Mouse (Mus musculus) testis, adult 2 months (tissue): ENCODE results near the gene Taldo1. TPM values are rescaled to one million over a fixed set of nuclear protein-coding genes. Genes with fewer than 3 reads are reported as not detected.

ENCODE experiments used
- H3K27ac ChIP-seq: fragments of 200-500 bp; 2 replicates; pipeline ENCODE4 v1.5.1; 2012; ENCODE audit warnings: low read depth, low read length; ENCODE audit not compliant: control insufficient read depth, insufficient read depth
- H3K27me3 ChIP-seq: fragments of 200-500 bp; 2 replicates; pipeline ENCODE4 v1.6.1; 2012; ENCODE audit warnings: mild to moderate bottlenecking, low read length, moderate library complexity; ENCODE audit not compliant: control insufficient read depth, insufficient read depth
- H3K36me3 ChIP-seq: fragments of 200-500 bp; 2 replicates; pipeline ENCODE4 v1.6.1; 2012; ENCODE audit warnings: mild to moderate bottlenecking, low read length; ENCODE audit not compliant: control insufficient read depth, insufficient read depth
- H3K4me1 ChIP-seq: fragments of 200-500 bp; 2 replicates; pipeline ENCODE4 v1.6.1; 2012; ENCODE audit warnings: low read length; ENCODE audit not compliant: control insufficient read depth, insufficient read depth
- H3K4me3 ChIP-seq: fragments of 200-500 bp; 2 replicates; pipeline ENCODE4 v1.5.1; 2012; ENCODE audit warnings: low read depth, mild to moderate bottlenecking, low read length, moderate library complexity, mixed read lengths; ENCODE audit not compliant: control insufficient read depth
- CTCF ChIP-seq: fragments of 200-500 bp; IDR thresholded peaks from 2 replicates; pipeline ENCODE4 v1.5.1; 2012; ENCODE audit warnings: low read depth, mild to moderate bottlenecking, inconsistent platforms, low read length, moderate library complexity; ENCODE audit not compliant: control insufficient read depth, insufficient read depth, insufficient replicate concordance
- POLR2A ChIP-seq: fragments of 200-500 bp; IDR thresholded peaks from 2 replicates; pipeline ENCODE4 v1.6.1; 2012; ENCODE audit warnings: low read depth, mild to moderate bottlenecking, inconsistent platforms, low read length, moderate library complexity; ENCODE audit not compliant: control insufficient read depth
- polyA plus RNA-seq: library from polyadenylated mRNA; depleted of rRNA; stranded (reverse); fragments of >200 nt; gene quantifications from 2 replicates; pipeline ENCODE4 v1.2.3, GENCODE M21; 2012

The Taldo1 gene
- polyA plus RNA-seq, 1 experiment, result 26.0 TPM

DNA sequence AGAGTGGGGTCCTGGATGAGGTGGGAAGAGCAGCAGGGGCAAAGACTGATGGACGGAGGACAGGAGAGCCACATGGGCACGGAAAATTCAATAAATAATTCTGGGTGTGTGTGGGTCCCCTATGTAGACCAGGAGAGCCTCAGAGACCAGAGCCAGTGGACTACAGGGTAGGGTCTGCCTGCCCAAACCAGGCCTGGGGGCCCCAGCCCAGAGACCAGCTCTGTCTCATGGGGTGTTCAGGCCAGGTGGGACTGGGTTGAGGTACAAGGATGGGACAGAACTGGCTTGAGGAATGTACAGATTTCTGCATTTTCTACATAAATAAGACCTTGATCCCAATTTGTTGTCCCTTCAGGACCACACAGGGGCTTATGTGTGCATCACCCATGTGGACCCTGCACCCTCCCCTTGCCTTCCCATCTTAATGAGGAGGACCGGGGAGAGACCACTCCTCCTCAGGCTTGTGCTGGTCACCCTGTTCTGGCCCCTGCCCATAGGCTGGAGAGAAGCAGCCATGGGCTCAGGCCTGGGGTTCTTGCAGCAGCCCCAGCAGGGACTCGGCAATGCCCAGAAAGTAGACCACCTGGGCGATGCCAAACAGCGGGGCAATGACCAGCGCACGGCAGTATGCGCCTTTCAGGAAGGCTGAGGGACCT, 38.7 kb downstream of the Taldo1 start:
- Histone ChIP-seq H3K27ac (no peak overlapping the region), H3K4me3 (no peak overlapping the region), H3K4me1 (peaks cover 6% of the 10 kb centered on the region), H3K27me3 (no peaks in the 10 kb centered on the region), H3K36me3 (no peaks in the 10 kb centered on the region)
- TF ChIP-seq POLR2A, result no peak
- no peak for TF ChIP-seq CTCF

- TF ChIP-seq CTCF, result no peak
- no peak for TF ChIP-seq POLR2A
- H3K27ac ChIP-seq, result no peak overlapping the region
- H3K4me3 ChIP-seq, result no peak overlapping the region
- peaks cover 6% of the 10 kb centered on the region for H3K4me1 ChIP-seq
- H3K27me3 ChIP-seq, result no peaks in the 10 kb centered on the region
- H3K36me3 ChIP-seq, result no peaks in the 10 kb centered on the region
These were observed 39.6 kb downstream of the Taldo1 start for GRCm38 (mm10) chr7:141431434-141432185.

DNA sequence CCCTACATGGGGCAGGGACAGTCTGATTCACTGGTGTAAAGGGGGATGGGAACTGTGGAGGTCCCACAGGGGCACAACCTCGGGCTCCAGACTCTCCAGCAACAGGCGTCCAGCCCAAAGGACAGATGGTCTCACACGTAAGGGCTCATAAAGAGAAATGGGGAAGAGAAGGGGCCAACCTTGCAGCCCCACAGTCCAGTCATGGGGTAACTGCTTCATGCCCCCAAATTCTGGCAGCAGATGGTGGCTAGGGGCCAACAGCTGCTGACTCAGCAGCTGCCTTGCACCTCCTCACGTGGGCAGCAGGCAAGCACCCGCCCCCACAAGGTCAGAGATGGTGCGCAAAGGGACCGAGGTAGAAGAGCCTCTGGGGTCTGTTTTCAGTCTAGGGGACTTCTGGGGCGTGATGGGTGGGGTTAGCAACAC, 40.2 kb downstream of the Taldo1 start:
- no peak overlapping the region for H3K27ac ChIP-seq

DNA sequence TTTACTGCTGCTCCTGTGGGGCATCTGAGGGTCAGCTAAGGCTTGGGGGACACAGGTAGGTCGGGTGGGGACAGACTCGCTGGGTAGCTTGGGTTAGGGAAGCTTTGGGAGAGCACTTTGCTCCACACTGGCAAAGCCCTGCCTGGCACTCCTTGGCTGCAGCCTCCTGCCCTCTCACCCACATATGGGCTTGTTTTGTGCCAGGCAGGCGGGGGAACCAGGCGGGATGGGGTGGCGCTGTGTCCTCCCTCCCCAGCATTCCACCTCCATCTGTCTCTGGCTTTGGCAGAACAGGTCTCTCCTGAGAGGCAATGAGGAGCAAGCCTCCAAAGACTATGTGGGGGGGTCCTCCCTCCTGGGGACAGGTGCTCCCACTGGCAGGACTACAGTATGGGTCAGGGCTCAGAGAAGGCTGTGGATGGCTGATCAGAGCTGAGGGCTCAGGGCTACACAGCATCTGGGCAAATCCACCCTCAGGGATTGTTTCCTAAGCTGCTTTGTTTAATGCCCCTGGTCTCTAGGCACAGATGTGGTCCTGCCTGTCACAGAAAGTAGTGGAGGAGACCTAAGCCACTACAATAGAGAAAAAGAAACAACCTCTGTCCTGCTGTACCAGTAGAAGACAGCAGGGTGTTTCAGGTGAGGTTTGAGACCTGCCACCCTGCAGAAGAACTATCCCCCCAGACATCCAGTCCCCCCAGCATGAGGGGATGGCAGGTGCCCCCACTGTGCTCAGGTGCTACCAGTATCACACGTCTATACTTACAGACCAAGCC, 40.9 kb downstream of the Taldo1 start:
- TF ChIP-seq CTCF (no peak), POLR2A (no peak)
- Histone ChIP-seq H3K4me3 (no peak overlapping the region), H3K27ac (no peak overlapping the region), H3K27me3 (no peaks in the 10 kb centered on the region), H3K36me3 (no peaks in the 10 kb centered on the region), H3K4me1 (peaks cover 8% of the 10 kb centered on the region)

More for the DNA sequence above, 40.2 kb downstream of the Taldo1 start:
- Histone ChIP-seq H3K27me3 (no peaks in the 10 kb centered on the region), H3K4me3 (no peak overlapping the region), H3K36me3 (no peaks in the 10 kb centered on the region), H3K4me1 (peaks cover 6% of the 10 kb centered on the region)
- TF ChIP-seq CTCF (no peak), POLR2A (no peak)

DNA sequence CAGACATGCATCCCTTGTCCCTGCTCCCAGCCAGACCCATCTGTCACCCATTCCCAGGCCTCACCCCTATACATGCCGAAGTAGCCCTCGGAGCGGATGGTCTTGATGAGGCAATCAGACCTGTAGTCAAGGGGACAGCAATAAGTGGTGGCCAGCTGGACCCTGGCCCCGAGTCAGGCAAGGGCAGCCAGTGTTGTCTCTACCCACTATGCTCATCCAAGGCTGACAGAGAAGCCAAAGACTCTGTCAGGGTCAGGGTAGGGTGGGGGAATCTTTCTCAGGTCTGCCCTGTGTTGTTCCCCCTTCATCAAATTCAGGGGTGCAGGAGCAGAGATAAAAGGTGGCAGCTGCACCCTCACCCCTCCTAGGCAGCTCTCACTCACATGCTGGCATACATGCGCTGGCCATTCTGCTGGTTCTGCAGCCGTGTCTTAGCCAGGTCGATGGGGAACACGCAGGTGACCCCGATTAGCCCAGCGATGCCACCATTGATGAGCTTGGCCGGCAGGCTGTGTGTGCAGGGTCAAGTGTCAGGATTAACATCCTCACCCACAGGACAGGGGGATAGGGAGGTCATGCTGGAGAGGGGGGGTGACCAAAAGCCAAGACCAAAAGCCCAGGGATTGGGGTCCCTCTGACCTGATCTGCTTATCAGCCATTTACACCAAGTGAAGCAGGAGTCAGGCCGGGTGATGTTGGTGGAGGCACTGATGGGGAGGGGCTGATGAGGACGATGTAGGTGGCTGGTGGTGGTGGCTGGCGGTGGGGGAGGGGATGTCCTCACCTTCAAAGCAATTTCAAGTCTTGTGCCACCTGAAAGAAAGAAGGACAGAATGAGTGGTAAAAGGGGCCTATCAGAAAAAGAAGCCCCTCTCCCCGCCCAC, 41.8 kb downstream of the Taldo1 start:
- Histone ChIP-seq H3K4me3 (no peak overlapping the region), H3K27me3 (no peaks in the 10 kb centered on the region), H3K4me1 (peaks cover 8% of the 10 kb centered on the region), H3K27ac (no peak overlapping the region), H3K36me3 (no peaks in the 10 kb centered on the region)
- TF ChIP-seq CTCF (no peak), POLR2A (0 out of 2 replicates have a peak, but pooled peaks have one; percentile 15)

DNA sequence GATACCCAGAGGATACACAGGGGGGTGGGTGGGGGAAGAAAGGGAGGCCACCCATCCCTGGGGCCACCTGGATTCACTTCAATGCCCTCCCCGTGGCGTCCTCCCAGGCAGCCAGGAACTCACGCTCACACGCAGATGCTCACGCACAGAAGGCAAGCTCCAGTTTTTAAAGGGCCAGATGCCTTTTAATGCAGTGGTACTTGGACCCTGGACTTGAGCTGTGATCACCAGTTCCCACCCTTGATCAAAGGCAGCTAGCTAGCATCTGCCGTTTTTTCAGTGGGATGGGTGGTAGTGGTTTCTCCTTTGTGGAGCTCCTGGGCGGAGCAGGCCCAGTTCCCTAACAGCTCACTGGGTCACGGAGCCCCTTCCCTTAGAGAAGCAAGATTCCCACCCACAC, 42.5 kb downstream of the Taldo1 start:
- Histone ChIP-seq H3K27ac (no peak overlapping the region), H3K4me1 (peaks cover 3% of the 10 kb centered on the region; the same call in 1 of the 2 replicates), H3K4me3 (0 out of 2 replicates have a peak overlapping the region, but pooled peaks have one; percentile 47), H3K27me3 (no peaks in the 10 kb centered on the region), H3K36me3 (no peaks in the 10 kb centered on the region)
- TF ChIP-seq POLR2A (no peak), CTCF (no peak)
